Mouse (Mus musculus) T-cell, adult 2 months (primary cell): ENCODE results near the gene Esyt2.

Experiments
- DNase-seq: peaks from one replicate; pipeline ENCODE4 v3.0.0; 2022; ENCODE audit warnings: low spot score

Gene Esyt2

GRCm38 (mm10) chr12:116362091-116362490 is 81.1 kb downstream of the Esyt2 start:
- no peak for DNase-seq

DNA sequence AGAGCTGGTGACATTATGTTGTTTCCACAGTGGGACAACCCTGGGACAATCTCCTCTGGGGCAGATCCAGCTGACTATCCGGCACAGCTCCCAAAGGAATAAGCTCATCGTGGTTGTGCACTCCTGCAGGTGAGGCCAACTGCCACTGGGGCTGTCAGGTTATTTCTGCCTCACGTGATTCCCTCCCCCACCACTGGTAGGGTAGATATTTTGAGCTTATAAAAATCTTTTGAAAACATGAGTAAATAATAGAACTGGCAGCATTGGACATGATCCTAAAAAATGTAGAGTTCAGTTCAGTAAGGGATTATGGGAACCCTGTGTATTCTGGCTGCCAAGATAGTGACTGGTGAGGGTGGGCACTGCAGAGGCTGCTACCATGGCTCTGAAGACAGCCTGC is 85.9 kb downstream of the Esyt2 start:
- DNase-seq = no peak

DNA sequence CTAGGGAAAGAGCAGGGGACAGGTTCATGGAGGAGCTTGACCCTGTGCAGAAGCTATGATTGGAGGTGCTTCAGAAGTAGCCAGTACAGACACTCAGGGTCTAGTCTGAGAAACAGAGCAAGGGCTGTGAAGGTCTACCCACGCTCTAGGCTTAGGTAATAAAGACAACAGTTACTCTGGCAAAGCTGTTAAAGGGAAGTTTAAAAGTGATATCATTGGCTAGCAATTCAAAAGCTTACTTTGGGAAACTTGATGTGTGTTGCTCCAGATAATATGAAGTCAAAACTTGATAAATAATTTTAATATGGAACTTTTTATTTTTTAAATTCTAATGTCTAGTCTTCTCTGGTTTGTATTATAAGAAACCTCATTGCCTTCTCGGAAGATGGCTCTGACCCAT is 86.3 kb downstream of the Esyt2 start:
- no peak for DNase-seq

DNA sequence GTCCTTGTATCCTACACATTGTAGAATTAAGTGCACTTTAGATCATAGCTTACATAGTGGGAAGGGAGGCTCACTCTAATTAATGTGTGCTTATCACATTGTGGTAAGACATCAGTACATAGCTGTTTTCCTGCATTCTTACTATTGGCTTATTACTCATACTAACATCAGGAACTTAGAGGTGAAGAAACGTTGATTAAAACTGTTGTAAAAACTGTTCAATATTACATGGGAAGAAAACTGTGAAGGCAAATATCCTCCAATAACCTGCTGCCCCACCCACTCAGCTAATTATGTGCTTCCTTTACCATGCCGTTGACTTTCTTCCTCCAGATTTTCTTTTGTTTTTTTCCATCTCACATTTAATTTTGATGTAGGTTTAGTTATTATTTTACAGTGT is 87.9 kb downstream of the Esyt2 start:
- no peak for DNase-seq

DNA sequence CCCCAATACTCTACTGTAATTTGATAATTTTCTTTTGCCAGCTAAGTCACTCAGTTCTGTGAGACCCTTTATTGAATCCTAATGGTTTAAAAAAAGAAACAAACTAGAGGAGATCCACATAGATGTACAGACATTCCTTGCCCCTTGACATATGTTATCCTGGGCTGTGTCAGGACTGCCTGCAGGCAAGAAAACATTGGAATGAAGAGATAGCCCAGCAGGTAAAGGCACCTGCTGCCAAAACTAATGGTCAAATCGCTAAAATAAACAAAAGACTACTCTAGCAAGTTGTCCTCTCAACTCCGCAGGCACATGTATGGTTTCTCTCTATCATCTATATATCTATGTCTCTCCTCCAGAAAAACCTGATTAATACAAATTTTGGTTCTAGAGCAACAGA is 102.1 kb downstream of the Esyt2 start:
- no peak for DNase-seq

GRCm38 (mm10) chr12:116383995-116384394 is 103.0 kb downstream of the Esyt2 start:
- no peak for DNase-seq

DNA sequence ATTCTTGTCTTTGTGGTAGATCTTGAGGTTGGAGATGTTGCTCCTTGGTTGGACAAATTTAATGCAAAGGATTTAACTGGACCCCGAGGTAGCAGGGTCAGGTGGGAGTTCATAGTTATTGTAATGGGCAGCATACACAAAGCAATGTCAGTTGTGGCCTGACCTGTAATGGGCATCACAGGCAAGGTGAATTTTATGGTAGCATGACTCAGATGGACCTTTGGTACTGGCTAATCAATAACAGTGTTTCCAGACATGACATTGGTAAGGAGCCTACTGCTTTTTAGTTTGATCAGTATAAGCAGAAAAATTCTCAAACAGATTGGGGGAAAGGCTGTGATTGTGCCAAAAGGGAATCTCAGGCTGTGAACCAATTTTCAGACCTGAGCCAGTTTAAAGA is 105.8 kb downstream of the Esyt2 start:
- no peak for DNase-seq

GRCm38 (mm10) chr12:116389868-116390267 is 108.9 kb downstream of the Esyt2 start:
- DNase-seq = no peak

GRCm38 (mm10) chr12:116394327-116394726 is 113.3 kb downstream of the Esyt2 start:
- no peak for DNase-seq

DNA sequence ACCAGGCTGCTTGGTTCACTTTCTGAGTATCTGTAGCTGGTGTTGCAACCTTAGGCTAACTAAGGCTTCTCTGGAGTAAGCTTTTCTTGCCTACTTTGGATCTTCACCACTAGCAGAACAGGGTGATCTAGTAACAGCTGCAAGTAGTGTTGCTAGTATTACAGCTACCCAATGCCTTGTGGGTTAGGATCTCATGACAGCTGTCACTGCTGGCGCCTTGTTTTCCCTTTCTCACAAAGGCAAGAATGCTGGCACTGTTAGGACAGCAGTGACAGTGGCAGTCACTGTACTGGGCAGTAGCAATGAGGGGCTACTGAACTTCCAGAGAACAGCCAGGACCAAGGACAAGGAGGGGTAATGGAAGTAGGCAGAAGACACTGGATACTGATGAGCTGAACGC is 114.3 kb downstream of the Esyt2 start:
- DNase-seq = no peak

DNA sequence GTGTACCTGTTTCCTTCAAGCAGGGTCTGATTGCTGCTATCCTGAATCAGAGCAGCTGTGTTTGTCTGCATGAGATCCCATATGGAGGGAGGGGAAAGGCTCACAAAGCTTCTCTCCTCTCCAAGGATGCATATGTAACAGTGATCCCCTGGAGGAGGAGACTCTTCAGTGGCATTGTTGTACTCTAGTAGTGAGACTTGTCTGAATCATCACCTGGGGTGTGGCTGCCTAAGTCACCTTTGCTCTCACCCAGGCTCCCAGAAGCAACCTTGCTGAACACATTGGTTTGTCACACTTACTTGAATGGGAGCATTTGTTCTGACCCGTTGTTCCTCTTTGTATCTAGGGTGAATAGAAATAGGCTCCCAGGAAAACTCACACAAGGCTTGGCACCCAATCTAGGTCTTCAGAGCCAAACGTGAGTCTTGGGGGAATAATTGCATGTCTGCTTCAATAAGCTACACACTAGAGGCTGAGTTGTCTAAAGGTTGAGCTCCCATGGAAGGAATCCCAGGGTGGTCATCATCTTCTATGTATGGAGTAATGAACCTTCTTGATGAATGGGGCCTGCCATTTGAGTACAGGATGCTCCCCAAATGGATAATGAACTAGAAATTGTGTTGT is 115.2 kb downstream of the Esyt2 start:
- DNase-seq = no peak

- DNase-seq = no peak
These were observed 123.2 kb downstream of the Esyt2 start for GRCm38 (mm10) chr12:116404012-116404679.

- DNase-seq = peak; percentile 98
These were observed 124.2 kb downstream of the Esyt2 start, which contains the start of gene Ncapg2 for GRCm38 (mm10) chr12:116405045-116405835. Gene Ncapg2, plus strand, starts transcription at chr12:116405402.

DNA sequence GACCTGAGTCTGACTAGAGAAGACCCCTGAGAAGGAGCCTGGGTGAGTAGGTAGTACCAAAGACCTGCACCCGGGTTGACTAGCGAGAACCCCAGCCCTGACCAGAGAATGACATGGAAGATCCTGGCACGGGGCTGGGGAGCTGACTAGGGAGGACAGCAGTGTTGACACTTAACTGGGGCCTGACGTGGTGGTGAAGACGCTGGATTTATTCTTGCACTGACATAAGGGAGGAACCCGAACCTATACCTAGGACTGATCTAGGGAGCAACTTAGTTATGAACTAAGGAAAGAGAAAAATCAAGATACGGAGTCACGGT is 124.8 kb downstream of the Esyt2 start:
- peak; percentile 15 for DNase-seq

GRCm38 (mm10) chr12:116407883-116408282 is 126.9 kb downstream of the Esyt2 start:
- no peak for DNase-seq

GRCm38 (mm10) chr12:116414941-116415340 is 133.9 kb downstream of the Esyt2 start:
- no peak for DNase-seq

DNA sequence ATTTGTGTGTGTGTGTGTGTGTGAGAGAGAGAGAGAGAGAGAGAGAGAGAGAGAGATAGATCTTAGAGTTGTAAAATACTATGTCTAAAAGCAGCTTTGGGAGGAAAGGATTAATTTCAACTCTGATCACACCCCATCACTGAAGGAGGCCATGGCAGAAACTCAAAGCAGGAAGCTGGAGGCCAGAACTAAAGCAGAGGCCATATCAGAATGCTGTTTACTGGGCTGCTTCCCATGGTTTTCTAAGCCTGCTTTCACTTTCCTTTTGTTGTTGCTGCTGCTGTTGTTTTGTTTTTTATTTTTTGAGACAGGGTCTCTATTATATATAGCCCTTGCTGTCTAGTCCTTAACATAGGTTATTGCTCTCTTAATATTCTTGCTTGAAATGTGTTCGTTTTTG is 135.5 kb downstream of the Esyt2 start:
- peak; percentile 22 for DNase-seq

DNA sequence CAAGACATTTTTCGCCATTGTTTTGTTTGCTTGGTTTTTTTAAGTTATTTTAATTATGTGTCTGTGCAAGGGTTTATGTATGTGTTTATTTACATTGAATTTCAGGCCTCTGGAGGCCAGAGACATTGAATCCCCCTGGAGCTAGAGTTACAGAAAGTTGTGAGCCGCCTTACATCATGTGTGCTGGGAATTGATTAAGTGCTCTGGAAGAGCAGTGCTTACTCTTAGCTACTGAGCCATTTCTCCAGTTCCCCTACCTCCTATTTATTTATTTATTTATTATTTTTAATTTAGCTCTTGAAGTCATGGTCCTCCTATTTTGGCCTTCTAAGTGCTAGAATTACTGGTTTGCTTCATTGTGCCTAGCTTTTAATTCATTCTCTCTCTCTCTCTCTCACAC is 140.7 kb downstream of the Esyt2 start:
- no peak for DNase-seq

- DNase-seq = no peak
These were observed 144.4 kb downstream of the Esyt2 start for GRCm38 (mm10) chr12:116425392-116425791.

DNA sequence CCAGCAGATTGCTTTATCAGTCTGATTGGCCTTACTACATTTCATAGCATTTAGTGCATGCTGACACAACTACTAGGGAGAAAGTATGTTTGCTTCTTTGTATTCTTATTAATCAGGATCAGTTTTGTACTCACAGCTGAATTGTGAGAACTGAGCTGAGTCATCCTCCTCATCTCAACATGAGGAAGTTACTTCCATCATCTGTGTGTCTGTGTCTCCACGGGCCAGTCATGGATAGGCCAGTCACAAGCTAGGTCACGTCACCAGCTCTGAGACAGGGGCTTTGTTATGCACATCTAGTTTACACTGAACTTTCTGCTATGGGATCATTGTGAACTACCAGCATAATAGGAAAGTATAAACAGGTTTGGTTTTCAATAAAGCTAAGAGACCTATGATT is 152.7 kb downstream of the Esyt2 start:
- DNase-seq = no peak

GRCm38 (mm10) chr12:116435232-116435631 is 154.2 kb downstream of the Esyt2 start:
- no peak for DNase-seq

DNA sequence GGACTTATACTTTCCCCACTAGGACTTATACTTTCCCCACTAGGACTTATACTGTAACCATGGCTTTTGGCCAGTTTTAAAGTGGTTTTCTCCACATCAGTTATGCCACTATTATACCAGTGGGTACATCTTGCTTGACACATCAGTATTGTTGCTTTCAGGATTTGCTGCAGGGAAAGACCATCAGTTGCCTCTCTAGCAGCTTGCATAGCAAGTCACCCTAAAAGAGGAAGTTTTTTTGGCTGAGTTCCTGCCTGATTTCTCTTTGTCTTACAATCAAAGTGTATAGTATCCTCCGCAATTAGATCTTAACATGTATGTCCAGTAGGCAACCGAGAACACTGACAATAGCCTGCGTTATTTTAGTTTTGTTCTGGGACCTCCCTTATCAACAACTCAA is 155.1 kb downstream of the Esyt2 start:
- DNase-seq = no peak

- no peak for DNase-seq
These were observed 157.6 kb downstream of the Esyt2 start for GRCm38 (mm10) chr12:116438591-116438990.
